Mouse (Mus musculus): ENCODE results near the gene Itga8. TPM values are rescaled to one million over a fixed set of nuclear protein-coding genes. Genes with fewer than 3 reads are reported as not detected.

The Itga8 gene
- polyA plus RNA-seq, 1 experiment from 2014 or later = 2.4 TPM

DNA sequence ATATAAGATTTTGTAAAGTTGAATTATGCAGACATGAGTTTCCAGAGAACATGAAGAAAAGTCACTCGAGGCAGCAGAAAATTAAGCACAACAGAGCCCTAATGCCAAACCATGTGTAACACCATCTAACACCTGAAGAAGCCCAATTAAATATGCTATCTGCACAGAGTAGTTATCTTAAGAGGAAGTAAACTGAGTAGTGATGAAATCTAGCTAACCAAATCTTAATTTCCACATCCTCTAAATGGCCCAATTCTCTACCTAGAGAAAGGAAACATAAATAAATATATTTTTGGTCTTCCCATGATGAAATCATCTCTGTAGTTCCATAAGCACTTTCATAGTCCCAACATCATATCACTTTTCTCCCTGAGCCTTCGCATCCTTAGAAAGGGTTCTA is 193.4 kb downstream of the Itga8 start:
- Histone ChIP-seq H3K27ac (ENCODE audit: low read depth, low read length) (no peak overlapping the region), H3K9ac (replicated peaks; ENCODE audit: low read depth, low read length) (no peak overlapping the region), H3K36me3 (ENCODE audit: control insufficient read depth, insufficient read depth, low read length) (no peaks in the 10 kb centered on the region), H3K4me1 (ENCODE audit: control insufficient read depth, insufficient read depth, low read length) (no peaks in the 10 kb centered on the region), H3K4me2 (ENCODE audit: low read depth, low read length) (no peak overlapping the region), H3K9me3 (ENCODE audit: control insufficient read depth, low read length) (no peaks in the 10 kb centered on the region), H3K27me3 (ENCODE audit: control insufficient read depth, insufficient read depth, low read length) (no peaks in the 10 kb centered on the region), H3K4me3 (ENCODE audit: low read depth, low read length) (no peak overlapping the region)
- no peak for ATAC-seq (ENCODE audit: low read depth)
- 91% methylated on average over 2 of the region's 2 CpGs for WGBS

- Histone ChIP-seq H3K9me3 (ENCODE audit: control insufficient read depth, low read length) (no peaks in the 10 kb centered on the region), H3K4me1 (ENCODE audit: control insufficient read depth, insufficient read depth, low read length) (no peaks in the 10 kb centered on the region), H3K4me3 (ENCODE audit: low read depth, low read length) (no peak overlapping the region), H3K27ac (ENCODE audit: low read depth, low read length) (no peak overlapping the region), H3K27me3 (ENCODE audit: control insufficient read depth, insufficient read depth, low read length) (no peaks in the 10 kb centered on the region), H3K9ac (replicated peaks; ENCODE audit: low read depth, low read length) (no peak overlapping the region), H3K36me3 (ENCODE audit: control insufficient read depth, insufficient read depth, low read length) (no peaks in the 10 kb centered on the region), H3K4me2 (ENCODE audit: low read depth, low read length) (no peak overlapping the region)
- no peak for ATAC-seq (ENCODE audit: low read depth)
- 63% methylated on average over 2 of the region's 2 CpGs for WGBS
Observed at GRCm38 (mm10) chr2:12107265-12107664, 194.5 kb downstream of the Itga8 start.

DNA sequence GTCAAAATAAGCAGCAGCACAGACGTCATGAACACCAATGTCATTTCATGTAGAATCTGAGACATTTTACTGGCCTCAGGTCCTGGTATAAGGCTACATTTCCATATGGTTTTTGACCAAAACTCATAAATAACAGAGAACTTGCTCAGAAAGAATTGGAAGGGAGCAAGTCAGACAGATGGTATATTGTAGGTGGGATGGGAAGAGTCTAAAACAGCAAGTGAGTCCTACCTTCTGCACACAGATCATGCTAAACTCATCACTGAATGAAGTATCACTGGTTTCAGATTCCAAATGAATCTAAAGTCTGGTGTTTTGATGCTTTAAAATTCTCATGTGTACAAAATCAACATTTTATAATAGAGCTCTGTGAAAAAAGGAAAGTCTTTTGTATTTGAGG is 198.5 kb downstream of the Itga8 start:
- H3K9ac ChIP-seq (replicated peaks; ENCODE audit: low read depth, low read length) = no peak overlapping the region
- H3K4me2 ChIP-seq (ENCODE audit: low read depth, low read length) = no peak overlapping the region
- no peaks in the 10 kb centered on the region for H3K36me3 ChIP-seq (ENCODE audit: control insufficient read depth, insufficient read depth, low read length)
- no peaks in the 10 kb centered on the region for H3K4me1 ChIP-seq (ENCODE audit: control insufficient read depth, insufficient read depth, low read length)
- 81% methylated on average over 1 of the region's 1 CpGs for WGBS
- H3K27ac ChIP-seq (ENCODE audit: low read depth, low read length) = no peak overlapping the region
- no peak for ATAC-seq (ENCODE audit: low read depth)
- H3K27me3 ChIP-seq (ENCODE audit: control insufficient read depth, insufficient read depth, low read length) = no peaks in the 10 kb centered on the region
- no peaks in the 10 kb centered on the region for H3K9me3 ChIP-seq (ENCODE audit: control insufficient read depth, low read length)
- H3K4me3 ChIP-seq (ENCODE audit: low read depth, low read length) = no peak overlapping the region

DNA sequence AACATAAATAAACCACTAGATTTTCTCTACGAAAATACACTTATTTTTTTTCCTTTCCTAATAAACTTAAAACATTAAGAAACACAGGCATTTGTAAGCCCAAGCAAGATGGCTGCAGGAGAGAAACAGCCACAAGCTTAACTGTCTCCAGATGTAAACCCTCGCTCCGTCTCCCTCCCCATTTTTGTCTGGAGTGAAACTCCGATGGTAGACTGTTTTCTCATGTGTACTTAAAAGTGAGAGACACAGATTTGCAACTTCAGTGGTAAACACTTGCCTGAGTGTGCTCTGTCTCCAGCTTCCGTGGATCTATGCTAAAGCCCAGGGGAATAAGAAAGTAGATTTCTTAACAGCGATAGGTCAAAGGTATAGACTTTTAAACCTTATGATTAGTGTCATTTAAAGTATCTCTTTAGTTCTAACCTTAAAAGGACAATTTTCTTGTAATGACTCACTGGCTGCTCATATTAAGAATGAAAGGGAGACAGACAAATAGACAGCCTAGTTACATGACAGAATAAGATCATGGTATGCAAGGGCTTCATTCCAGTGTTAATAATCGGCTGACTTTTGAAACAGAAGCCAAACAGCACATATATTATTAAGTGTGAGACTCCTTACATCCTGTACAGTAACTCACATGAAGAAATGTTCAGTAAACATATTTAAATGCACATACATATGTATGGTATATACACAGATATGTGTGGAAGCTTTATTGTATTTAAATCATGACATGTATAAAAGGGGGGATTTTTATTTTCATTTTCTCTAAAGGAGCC is 209.3 kb downstream of the Itga8 start:
- no peak for ATAC-seq (ENCODE audit: low read depth)
- Histone ChIP-seq H3K4me3 (ENCODE audit: low read depth, low read length) (no peak overlapping the region), H3K27me3 (ENCODE audit: control insufficient read depth, insufficient read depth, low read length) (no peaks in the 10 kb centered on the region), H3K4me1 (ENCODE audit: control insufficient read depth, insufficient read depth, low read length) (no peaks in the 10 kb centered on the region), H3K27ac (ENCODE audit: low read depth, low read length) (no peak overlapping the region), H3K36me3 (ENCODE audit: control insufficient read depth, insufficient read depth, low read length) (no peaks in the 10 kb centered on the region), H3K9ac (replicated peaks; ENCODE audit: low read depth, low read length) (no peak overlapping the region), H3K9me3 (ENCODE audit: control insufficient read depth, low read length) (no peaks in the 10 kb centered on the region), H3K4me2 (ENCODE audit: low read depth, low read length) (no peak overlapping the region)
- 78% methylated on average over 7 of the region's 7 CpGs for WGBS

- H3K9ac ChIP-seq (replicated peaks; ENCODE audit: low read depth, low read length) = no peak overlapping the region
- no peaks in the 10 kb centered on the region for H3K36me3 ChIP-seq (ENCODE audit: control insufficient read depth, insufficient read depth, low read length)
- WGBS = 83% methylated on average over 2 of the region's 2 CpGs
- no peak overlapping the region for H3K4me2 ChIP-seq (ENCODE audit: low read depth, low read length)
- H3K4me3 ChIP-seq (ENCODE audit: low read depth, low read length) = no peak overlapping the region
- H3K27me3 ChIP-seq (ENCODE audit: control insufficient read depth, insufficient read depth, low read length) = no peaks in the 10 kb centered on the region
- no peak overlapping the region for H3K27ac ChIP-seq (ENCODE audit: low read depth, low read length)
- H3K4me1 ChIP-seq (ENCODE audit: control insufficient read depth, insufficient read depth, low read length) = no peaks in the 10 kb centered on the region
- H3K9me3 ChIP-seq (ENCODE audit: control insufficient read depth, low read length) = no peaks in the 10 kb centered on the region
- no peak for ATAC-seq (ENCODE audit: low read depth)
Observed at GRCm38 (mm10) chr2:12090993-12091392, 210.7 kb downstream of the Itga8 start.

- 88% methylated on average over 2 of the region's 2 CpGs for WGBS
- no peak for ATAC-seq (ENCODE audit: low read depth)
- Histone ChIP-seq H3K9ac (replicated peaks; ENCODE audit: low read depth, low read length) (no peak overlapping the region), H3K36me3 (ENCODE audit: control insufficient read depth, insufficient read depth, low read length) (no peaks in the 10 kb centered on the region), H3K27me3 (ENCODE audit: control insufficient read depth, insufficient read depth, low read length) (no peaks in the 10 kb centered on the region), H3K4me1 (ENCODE audit: control insufficient read depth, insufficient read depth, low read length) (no peaks in the 10 kb centered on the region), H3K27ac (ENCODE audit: low read depth, low read length) (no peak overlapping the region), H3K9me3 (ENCODE audit: control insufficient read depth, low read length) (no peaks in the 10 kb centered on the region), H3K4me2 (ENCODE audit: low read depth, low read length) (no peak overlapping the region), H3K4me3 (ENCODE audit: low read depth, low read length) (no peak overlapping the region)
Observed at GRCm38 (mm10) chr2:12085492-12085891, 216.2 kb downstream of the Itga8 start.

GRCm38 (mm10) chr2:12084341-12084740 is 217.4 kb downstream of the Itga8 start:
- Histone ChIP-seq H3K27me3 (ENCODE audit: control insufficient read depth, insufficient read depth, low read length) (no peaks in the 10 kb centered on the region), H3K9ac (replicated peaks; ENCODE audit: low read depth, low read length) (no peak overlapping the region), H3K4me2 (ENCODE audit: low read depth, low read length) (no peak overlapping the region), H3K36me3 (ENCODE audit: control insufficient read depth, insufficient read depth, low read length) (no peaks in the 10 kb centered on the region), H3K4me1 (ENCODE audit: control insufficient read depth, insufficient read depth, low read length) (no peaks in the 10 kb centered on the region), H3K4me3 (ENCODE audit: low read depth, low read length) (no peak overlapping the region), H3K9me3 (ENCODE audit: control insufficient read depth, low read length) (no peaks in the 10 kb centered on the region), H3K27ac (ENCODE audit: low read depth, low read length) (no peak overlapping the region)
- 85% methylated on average over 4 of the region's 4 CpGs for WGBS
- no peak for ATAC-seq (ENCODE audit: low read depth)

DNA sequence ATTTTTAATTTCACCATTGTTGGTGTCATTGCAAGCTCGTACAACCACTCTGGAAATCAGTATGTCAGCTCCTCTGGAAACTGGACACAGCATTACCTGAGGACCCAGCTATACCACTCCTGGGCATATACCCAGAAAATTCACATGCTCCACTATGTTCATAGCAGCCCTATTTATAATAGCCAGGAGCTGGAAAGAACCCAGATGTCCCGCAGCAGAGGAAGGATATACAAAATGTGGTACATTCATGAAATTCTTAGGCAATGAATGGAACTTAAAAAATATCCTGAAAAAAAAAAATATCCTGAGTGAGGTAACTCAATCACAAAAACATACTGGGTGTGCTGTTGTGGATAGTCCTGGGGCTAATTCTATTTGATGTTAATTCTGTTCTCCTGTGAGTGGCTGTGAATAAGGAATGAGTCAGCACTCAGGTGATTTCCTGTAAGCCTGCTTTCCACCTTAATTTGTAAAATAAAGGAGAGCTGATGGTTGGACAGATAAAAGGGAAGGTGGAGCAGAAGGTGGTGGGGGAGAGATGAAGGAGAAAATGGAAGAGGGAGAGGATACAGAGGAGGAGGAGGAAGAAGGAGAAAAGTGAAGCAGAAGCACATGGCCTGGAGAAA is 224.3 kb downstream of the Itga8 start:
- Histone ChIP-seq H3K9me3 (ENCODE audit: control insufficient read depth, low read length) (no peaks in the 10 kb centered on the region), H3K27ac (ENCODE audit: low read depth, low read length) (no peak overlapping the region), H3K4me3 (ENCODE audit: low read depth, low read length) (no peak overlapping the region), H3K4me1 (ENCODE audit: control insufficient read depth, insufficient read depth, low read length) (no peaks in the 10 kb centered on the region), H3K4me2 (ENCODE audit: low read depth, low read length) (no peak overlapping the region), H3K36me3 (ENCODE audit: control insufficient read depth, insufficient read depth, low read length) (no peaks in the 10 kb centered on the region), H3K27me3 (ENCODE audit: control insufficient read depth, insufficient read depth, low read length) (no peaks in the 10 kb centered on the region), H3K9ac (replicated peaks; ENCODE audit: low read depth, low read length) (no peak overlapping the region)
- 88% methylated on average over 2 of the region's 2 CpGs for WGBS
- ATAC-seq (ENCODE audit: low read depth) = no peak

GRCm38 (mm10) chr2:12065669-12066399 is 235.9 kb downstream of the Itga8 start:
- H3K9me3 ChIP-seq (ENCODE audit: control insufficient read depth, low read length) = no peaks in the 10 kb centered on the region
- H3K4me2 ChIP-seq (ENCODE audit: low read depth, low read length) = no peak overlapping the region
- H3K9ac ChIP-seq (replicated peaks; ENCODE audit: low read depth, low read length) = no peak overlapping the region
- H3K27ac ChIP-seq (ENCODE audit: low read depth, low read length) = no peak overlapping the region
- no peaks in the 10 kb centered on the region for H3K36me3 ChIP-seq (ENCODE audit: control insufficient read depth, insufficient read depth, low read length)
- no peak for ATAC-seq (ENCODE audit: low read depth)
- no peaks in the 10 kb centered on the region for H3K4me1 ChIP-seq (ENCODE audit: control insufficient read depth, insufficient read depth, low read length)
- WGBS = 84% methylated on average over 6 of the region's 6 CpGs
- H3K27me3 ChIP-seq (ENCODE audit: control insufficient read depth, insufficient read depth, low read length) = no peaks in the 10 kb centered on the region
- H3K4me3 ChIP-seq (ENCODE audit: low read depth, low read length) = no peak overlapping the region

Data from neural tube, embryonic 14.5 days (tissue).